Mouse (Mus musculus): ENCODE results near the gene Shisa7.
A peak's percentile ranks its signal among the peaks of the same experiment; 100 is the strongest.
"Not testable (repeated sequence)": the region's sequence is repeated elsewhere in the genome, so short reads cannot be mapped to it uniquely, and the experiment has no call there.

Shisa7 gene

GRCm38 (mm10) chr7:4844245-4844916, at the start of gene Shisa7:
Shisa7 (minus strand) TSS chr7:4844696.
- DNase-seq (ENCODE audit: low spot score), result peak; percentile 11

GRCm38 (mm10) chr7:4886680-4887079, 42.2 kb upstream of the Shisa7 start:
- DNase-seq (ENCODE audit: low spot score), result no peak

GRCm38 (mm10) chr7:4879036-4879435, 34.5 kb upstream of the Shisa7 start:
- not testable (repeated sequence) for DNase-seq (ENCODE audit: low spot score)

- DNase-seq (ENCODE audit: low spot score), result no peak
These were observed 33.7 kb upstream of the Shisa7 start for GRCm38 (mm10) chr7:4878186-4878585.

- DNase-seq (ENCODE audit: low spot score), result no peak
These were observed 32.7 kb upstream of the Shisa7 start for GRCm38 (mm10) chr7:4877226-4877625.

- peak; percentile 94 for DNase-seq (ENCODE audit: low spot score)
These were observed 32.3 kb upstream of the Shisa7 start, which contains the start of gene Isoc2a for GRCm38 (mm10) chr7:4876753-4877221. Isoc2a (plus strand) TSS chr7:4877153.

- no peak for DNase-seq (ENCODE audit: low spot score)
These were observed 25.6 kb upstream of the Shisa7 start, which contains the start of gene Isoc2b for GRCm38 (mm10) chr7:4870133-4870532. Isoc2b (minus strand) TSS chr7:4870258.

- DNase-seq (ENCODE audit: low spot score), result peak; percentile 31
These were observed 22.2 kb upstream of the Shisa7 start for GRCm38 (mm10) chr7:4866631-4867180.

GRCm38 (mm10) chr7:4865579-4866493, 21.3 kb upstream of the Shisa7 start:
- peak; percentile 97 for DNase-seq (ENCODE audit: low spot score)

GRCm38 (mm10) chr7:4865090-4865489, 20.6 kb upstream of the Shisa7 start:
- peak; percentile 35 for DNase-seq (ENCODE audit: low spot score)

GRCm38 (mm10) chr7:4864130-4864845, 19.8 kb upstream of the Shisa7 start:
- DNase-seq (ENCODE audit: low spot score), result no peak

- DNase-seq (ENCODE audit: low spot score), result no peak
These were observed 19.1 kb upstream of the Shisa7 start for GRCm38 (mm10) chr7:4863541-4864080.

GRCm38 (mm10) chr7:4863041-4863440, 18.5 kb upstream of the Shisa7 start:
- no peak for DNase-seq (ENCODE audit: low spot score)

GRCm38 (mm10) chr7:4860926-4861325, 16.4 kb upstream of the Shisa7 start:
- not testable (repeated sequence) for DNase-seq (ENCODE audit: low spot score)

- DNase-seq (ENCODE audit: low spot score), result no peak
These were observed 15.0 kb upstream of the Shisa7 start for GRCm38 (mm10) chr7:4859418-4859978.

- DNase-seq (ENCODE audit: low spot score), result no peak
These were observed 12.8 kb upstream of the Shisa7 start for GRCm38 (mm10) chr7:4857321-4857720.

- DNase-seq (ENCODE audit: low spot score), result no peak
These were observed 12.0 kb upstream of the Shisa7 start for GRCm38 (mm10) chr7:4856508-4856907.

GRCm38 (mm10) chr7:4853613-4854012, 9.1 kb upstream of the Shisa7 start:
- DNase-seq (ENCODE audit: low spot score), result no peak

GRCm38 (mm10) chr7:4851315-4851688, 6.8 kb upstream of the Shisa7 start:
- DNase-seq (ENCODE audit: low spot score), result no peak

GRCm38 (mm10) chr7:4850621-4851314, 6.3 kb upstream of the Shisa7 start:
- no peak for DNase-seq (ENCODE audit: low spot score)

- no peak for DNase-seq (ENCODE audit: low spot score)
These were observed 4.9 kb upstream of the Shisa7 start for GRCm38 (mm10) chr7:4849372-4849771.
